Mouse (Mus musculus) B cell, adult 62 days (primary cell): ENCODE results near the gene Gm10663. TPM values are rescaled to one million over a fixed set of nuclear protein-coding genes. Genes with fewer than 3 reads are reported as not detected.

Experiments
- total RNA-seq: library from RNA; stranded (reverse); gene quantifications from 4 replicates; pipeline ENCODE4 v1.2.4, GENCODE M21; 2023

Gm10663 gene
- not detected in 4 replicates for total RNA-seq

GRCm38 (mm10) chr8:65074733-65075132 lies at the start of gene Gm10663:
Gene Gm10663 (plus strand): TSS chr8:65075033.

GRCm38 (mm10) chr8:65037117-65037533 lies 37.7 kb upstream of the Gm10663 start, which contains the start of gene Apela:
Gene Apela (minus strand): TSS chr8:65037336.

Other genes starting within 250 kb of the Gm10663 start
- gene Klhl2, start 225.0 kb upstream of the Gm10663 start, total RNA-seq: 19.5 to 29.2 TPM (median 23.3 TPM) in 4 replicates
- gene Tmem192, start 127.8 kb upstream of the Gm10663 start, total RNA-seq: 44.5 to 54.5 TPM (median 45.5 TPM) in 4 replicates
- not detected in 4 replicates for gene Trim75, start 87.2 kb upstream of the Gm10663 start, total RNA-seq
- not detected in 4 replicates for gene Trim61, start 56.5 kb upstream of the Gm10663 start, total RNA-seq
- not detected in 4 replicates for gene Trim60, start 56.4 kb upstream of the Gm10663 start, total RNA-seq
- gene Apela, start 37.7 kb upstream of the Gm10663 start, total RNA-seq: not detected in 4 replicates
- gene BC030870, start 54.5 kb downstream of the Gm10663 start, total RNA-seq: not detected in 4 replicates